Mouse (Mus musculus) cerebellum, postnatal 36 days (tissue): Measurements from ENCODE around the gene Usp11.
A peak's percentile ranks its signal among the peaks of the same experiment; 100 is the strongest.
"Not testable (repeated sequence)": the region's sequence is repeated elsewhere in the genome, so short reads cannot be mapped to it uniquely, and the experiment has no call there.

Experiments
- DNase-seq, 2 experiments: peaks; one replicate each; pipeline ENCODE4 v3.0.0; 2021 to 2022; ENCODE audit warnings: mixed read lengths in 2 of 2

Gene Usp11

DNA sequence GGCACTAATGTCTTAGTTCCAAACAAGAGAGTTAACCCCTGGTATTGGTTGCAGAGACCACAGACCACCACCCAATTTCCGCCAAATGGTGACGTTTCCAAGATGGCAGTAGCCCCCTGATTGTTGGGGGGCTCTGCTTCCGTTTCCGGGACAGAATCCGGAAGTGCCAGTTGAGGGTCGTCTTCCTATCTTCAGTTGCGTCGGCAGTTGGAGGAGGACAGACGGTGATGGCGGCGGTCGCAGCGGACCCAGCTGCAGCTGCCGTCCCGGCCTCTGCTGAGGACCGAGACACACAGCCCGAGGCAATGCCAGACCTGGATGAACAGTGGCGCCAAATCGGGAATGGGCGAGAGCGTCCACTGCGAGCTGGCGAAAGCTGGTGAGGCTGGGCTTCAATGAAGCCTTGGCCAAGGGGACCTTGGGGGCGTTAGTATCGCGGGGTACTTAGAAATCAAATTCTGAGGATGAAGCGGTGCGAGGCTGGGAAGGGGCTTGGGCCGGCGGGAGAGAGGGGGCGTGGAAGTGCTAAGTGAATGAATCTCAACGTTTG, at the start of gene Usp11:
Gene Usp11 (plus strand): TSS at position 166 of the 550 bp plus-strand sequence.
- DNase-seq, result peak; percentile 38

DNA sequence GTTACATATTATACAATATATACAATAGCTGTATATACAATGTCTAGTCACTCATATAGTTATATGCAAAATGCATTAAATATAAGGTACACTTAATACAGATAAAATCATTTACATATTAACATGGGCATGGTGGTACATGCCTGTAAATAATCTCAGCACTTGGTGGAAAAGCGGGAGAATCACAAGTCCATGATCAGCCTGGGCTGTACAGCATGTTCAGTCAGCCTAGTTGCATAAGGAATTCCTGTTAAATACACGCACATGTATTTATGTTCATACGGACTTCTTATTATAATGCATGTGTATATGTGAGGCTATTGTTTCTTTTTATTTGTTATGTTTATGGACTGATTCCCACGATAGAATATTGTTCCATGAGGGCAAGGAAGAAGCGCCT, 46.1 kb upstream of the Usp11 start:
- no peak for DNase-seq

DNA sequence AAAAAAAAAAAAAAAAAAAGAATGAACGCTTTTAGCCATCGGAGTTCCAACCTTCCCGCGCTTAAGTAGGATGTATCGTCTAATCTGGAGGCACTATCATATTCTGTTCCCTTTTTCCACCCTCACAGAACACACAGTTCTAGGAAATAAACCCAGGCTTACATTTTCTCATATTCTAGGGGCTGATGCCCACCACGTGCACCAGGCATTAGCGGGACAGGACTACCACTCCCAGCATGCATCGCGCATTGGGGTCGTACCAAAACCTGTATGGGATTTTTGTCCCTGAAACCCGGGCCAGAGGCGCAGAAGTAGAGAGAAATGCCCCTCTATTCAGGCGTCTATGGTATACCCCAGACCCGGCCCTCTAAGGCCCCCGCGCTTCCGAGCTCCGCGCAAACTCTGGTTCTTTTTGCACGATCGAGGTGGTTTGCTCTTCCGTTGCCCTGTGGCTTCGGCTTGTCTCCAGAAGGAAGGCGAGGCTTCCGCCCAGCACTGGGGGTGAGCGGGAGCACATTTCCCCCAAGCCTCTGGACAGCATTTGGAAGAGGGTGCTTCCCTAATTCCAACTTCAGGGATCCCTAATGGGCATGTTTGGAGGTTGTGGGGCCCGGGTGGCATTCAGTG, 45.6 kb upstream of the Usp11 start, which contains the start of gene Uba1:
Gene Uba1 (plus strand): TSS at position 301 of the 627 bp plus-strand sequence.
- peak; percentile 75 to 77 for DNase-seq

DNA sequence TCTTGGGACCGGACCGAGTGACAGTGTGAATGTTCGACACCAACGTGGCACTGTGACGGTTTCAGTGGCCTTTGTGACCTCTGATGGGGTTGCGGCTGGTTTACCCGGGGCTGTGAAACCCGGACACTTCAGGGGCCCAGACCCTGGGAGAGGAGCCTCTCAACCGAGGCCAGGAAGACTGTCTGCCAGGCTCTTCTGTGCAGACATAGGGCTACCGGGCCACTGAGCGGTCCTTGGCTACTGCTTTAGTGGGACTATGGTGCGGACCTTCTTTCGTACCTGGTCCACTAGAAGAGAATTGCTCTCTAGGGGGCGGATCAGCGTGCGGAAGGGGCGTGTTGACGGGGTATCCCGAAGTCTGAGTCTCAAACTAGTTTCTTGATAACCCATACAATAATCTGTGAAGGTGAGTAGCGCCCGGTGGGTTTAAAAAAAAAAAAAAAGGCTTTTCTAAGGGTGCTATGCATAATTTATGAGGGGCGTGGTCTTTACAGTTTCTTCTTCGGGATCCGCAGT, 44.8 kb upstream of the Usp11 start:
- no peak for DNase-seq

DNA sequence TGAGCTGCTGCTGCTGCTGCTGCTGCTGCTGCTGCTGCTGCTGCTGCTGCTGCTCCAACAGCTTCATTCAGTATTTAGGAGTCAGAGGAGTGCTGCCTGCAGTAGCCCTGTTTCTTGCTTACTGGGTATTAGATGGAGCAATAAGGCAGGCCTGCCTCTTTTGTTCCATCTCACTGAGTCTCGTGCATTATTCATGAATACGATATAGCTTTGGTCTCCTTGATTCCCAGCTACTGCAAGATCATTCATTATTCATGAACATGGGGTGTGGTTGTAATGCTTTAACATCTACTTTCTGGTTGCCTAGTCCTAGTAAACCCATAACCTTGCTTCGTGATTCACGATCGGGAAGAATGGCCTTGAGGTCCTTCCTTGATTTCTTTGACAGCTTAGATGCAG, 41.4 kb upstream of the Usp11 start:
- no peak for DNase-seq

DNA sequence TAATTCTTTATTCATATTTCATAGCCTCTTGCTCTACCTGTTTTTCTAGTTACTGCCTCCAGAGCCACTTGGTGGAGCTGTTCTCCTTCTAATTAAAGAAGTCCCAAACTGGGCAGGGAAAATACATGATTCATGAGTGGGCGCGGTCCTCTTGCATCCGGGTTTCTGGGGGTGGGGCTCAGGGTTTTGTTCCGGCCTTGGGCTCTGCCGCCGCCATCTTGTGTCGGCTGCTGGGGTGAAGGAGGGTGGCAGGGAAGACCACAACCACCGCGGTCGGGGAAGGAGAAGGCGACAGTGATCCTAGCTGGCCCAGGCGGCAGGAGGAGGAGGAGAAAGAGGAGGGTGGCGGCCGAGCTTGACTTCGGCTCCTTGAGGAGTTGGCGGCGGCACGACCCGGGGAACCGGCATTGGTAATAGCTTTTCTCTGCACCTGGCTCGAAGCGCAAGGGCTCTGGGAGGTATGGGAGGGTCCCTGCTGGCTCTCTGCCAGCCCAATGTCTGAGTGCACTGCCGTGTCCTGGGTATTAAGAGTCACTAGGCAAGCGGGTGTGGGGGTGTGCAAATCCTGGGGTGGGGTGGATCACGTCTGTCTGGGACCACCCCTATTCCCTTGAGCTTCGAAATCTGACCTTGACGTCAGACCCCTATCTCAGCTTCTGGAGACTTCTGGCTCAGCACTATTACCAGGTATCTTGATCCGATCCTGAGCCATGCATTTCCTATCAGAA, 40.8 kb upstream of the Usp11 start:
- DNase-seq, result peak; percentile 80 to 81

DNA sequence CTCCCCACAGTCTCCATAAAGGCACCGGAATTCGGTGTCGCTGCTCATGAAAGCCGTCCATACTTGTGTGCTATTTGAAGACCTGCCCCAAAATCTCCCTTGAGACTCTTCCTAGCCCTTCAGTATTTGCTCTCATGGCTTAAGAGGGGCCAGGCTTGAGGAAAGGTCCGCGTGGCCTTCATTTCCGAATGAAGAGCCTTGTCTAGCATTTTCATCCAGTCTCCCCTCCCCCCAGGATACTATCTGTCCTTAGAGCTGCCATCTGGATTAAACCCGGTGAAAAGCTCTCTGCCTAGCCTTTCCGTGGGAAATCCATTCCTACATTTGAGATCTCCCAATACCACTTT, 40.3 kb upstream of the Usp11 start:
- DNase-seq, result peak in 1 of 2 experiments; percentile 17

DNA sequence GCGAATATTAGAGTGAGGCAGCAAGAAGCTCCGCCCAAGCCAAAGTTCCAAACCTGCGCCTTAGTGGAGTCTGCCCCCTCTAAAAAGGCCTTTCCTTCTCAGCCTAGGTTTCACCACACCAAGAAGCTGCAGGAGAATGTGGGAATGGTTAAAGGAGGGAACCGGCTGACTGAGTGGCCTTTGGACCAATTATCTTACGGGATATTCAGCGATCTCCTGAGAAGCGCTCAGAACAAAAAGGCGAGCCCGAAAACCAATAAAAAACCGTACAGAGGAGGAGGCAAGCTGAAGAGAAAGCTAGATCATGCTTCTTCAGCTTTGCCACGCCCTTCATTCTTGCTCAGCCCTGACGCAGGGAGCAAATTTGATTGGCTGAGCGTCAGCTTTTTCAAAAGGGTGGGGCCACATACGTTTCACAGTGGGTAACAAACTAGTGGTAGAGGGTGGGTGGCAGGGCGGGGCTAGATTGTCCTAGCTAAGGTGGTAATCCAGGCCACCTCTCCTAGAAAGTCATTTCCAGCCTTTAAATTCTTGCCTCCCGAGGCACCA, 16.1 kb upstream of the Usp11 start, which contains the start of gene Cdk16:
Gene Cdk16 (plus strand): TSS at position 436 of the 549 bp plus-strand sequence.
- peak; percentile 80 to 81 for DNase-seq

DNA sequence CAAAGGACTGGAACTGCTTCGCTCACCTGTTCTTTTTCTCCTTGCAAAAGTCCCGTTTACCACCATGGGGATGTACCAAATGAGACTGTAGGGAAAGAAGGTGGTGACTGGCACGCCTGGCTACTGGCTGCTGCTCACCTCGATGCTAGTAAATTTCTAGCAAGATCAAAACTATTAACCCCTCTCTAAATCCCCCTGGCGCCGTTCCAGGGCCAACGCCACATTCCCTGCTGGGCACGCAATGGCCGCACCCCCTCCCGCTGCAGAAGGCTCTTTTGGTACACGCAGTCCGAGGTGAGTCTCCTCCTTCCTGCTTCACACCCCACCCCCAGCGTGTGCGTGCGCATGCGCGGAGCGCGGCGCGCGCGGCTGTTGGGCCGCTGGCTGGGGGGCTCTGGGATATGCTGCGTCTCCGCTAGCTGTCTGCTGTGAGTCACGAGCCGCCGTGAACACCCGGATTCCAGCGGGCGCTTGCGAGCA, 15.6 kb upstream of the Usp11 start:
- DNase-seq, result peak; percentile 76 to 83

DNA sequence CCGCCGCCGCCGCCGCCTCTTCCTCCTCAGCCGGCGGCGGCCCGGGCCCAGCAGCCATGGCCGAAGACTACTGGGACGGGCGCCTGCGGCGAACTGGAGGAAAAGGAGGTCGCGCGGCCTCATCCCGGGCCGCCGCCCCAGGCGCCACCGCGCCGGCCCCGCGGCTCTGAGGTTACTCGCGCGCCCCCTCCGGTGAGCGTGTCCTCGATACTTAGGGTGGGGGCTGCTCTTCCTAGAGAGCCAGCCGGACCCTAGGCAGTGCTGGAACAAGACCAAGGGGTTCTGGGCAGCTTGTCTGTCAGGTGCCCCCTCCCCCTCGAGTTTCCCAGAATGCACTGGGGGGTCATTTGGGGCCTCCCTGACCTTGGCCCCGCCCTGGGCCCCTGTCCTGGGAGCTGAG, 15.1 kb upstream of the Usp11 start:
- DNase-seq, result peak; percentile 58 to 67

DNA sequence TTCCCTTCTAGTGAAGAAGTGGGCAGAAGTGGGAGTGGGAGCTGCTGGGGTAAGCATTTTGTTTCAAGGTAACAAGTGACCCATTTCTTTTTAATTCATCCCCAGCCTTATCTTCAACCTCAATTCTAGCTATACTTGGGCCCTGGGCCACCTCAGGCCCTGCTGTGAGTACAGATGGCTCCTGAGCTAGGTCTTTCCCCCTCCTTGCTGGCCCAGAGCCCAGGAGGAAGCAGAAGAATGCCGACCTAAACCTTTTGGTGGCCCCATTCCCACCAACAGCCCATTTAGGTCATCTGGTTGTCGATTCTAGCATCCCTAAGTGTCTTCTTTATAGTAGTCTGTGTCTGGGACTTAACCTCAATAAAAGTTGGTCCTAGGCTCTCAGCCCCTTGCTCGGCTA, 12.1 kb upstream of the Usp11 start:
- DNase-seq, result peak; percentile 72 to 75

DNA sequence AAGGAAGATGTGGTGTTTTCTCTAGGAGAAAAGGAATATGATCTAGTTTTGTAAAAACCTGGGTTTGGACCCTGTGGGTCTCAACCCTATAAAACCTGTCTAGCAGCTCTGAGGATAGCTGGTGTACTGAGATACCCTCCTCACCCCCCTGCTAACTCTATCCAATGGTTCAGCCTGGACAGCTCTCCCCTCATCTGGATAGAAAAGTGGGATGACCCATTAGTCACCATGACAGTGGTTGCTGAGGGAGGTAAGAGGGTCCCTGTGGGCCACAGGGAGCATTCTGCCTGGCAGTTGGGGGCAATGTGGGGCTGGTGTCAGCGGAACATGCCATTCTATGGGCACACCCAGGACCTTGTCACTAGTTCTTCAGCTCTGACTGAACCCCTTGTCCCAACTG, 11.1 kb upstream of the Usp11 start:
- no peak for DNase-seq

DNA sequence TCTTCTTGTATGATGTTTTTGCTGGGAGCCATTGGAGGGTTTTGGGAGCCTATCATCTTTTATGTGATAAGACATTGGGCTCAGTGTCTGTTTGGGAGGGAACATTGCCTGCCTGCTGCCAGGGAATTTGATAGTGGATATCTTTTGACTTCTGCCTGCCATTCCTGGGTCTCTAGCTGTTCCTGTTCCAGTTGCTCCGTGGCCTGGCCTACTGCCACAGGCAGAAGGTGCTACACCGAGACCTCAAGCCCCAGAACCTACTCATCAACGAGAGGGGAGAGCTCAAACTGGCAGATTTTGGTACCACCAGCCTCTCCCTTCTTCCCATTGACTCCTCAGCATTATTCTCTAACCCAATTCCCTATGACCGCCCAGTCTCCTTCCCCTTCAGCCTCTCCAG, 7.9 kb upstream of the Usp11 start:
- DNase-seq, result no peak

DNA sequence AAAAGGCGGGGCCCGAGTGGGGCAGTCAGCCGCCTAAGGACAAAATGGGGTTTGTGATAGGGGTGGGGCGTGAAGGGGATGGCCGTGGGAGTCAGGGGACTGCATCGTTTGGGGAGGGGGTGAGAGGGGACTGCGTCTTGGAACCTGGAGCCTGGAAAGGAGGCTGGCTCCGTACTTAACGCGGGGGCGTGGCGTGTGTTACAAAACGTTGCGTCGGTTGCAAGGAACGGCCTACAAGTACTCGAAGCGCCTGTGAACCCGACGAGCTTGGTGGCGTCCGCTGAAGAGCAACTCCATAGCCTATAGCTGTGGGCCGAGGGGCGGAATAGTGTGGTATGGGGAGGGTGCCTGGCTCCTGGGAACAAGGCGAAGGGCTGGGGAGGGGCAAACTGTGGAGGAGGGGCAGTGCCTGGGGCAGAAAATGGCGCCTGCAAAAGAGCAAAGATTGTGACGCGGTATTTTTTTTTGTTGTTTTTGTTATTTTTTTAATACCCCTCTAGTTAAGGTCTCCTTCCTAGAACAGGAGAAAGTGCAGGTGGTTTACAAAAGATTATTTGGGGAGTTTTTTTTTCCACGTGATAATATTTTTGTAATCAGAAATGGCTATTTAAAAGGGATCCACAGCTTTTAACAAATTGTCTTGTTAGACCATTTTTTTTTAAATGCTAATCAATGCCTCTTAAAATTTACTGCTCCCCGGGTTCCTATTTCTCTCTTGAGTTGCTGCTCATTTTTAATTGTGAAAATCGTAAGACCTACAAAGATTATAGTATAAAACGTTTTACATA, 783 bp downstream of the Usp11 start:
- peak; percentile 77 to 80 for DNase-seq

DNA sequence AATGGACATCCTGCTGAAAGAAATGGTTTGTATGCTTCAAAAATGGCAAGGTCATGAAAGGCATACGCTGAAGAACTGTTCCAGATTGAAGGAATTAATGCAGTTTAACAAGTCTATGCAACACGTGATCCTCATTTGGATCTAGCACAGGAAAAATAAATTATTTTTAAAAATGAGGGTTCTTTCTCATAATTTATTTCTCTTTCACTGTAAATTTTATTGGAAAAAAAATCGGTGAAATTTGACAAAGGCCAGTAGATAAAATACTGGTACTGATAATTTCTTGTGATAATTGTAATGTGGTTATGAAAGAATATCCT, 1.3 kb downstream of the Usp11 start:
- no peak for DNase-seq

DNA sequence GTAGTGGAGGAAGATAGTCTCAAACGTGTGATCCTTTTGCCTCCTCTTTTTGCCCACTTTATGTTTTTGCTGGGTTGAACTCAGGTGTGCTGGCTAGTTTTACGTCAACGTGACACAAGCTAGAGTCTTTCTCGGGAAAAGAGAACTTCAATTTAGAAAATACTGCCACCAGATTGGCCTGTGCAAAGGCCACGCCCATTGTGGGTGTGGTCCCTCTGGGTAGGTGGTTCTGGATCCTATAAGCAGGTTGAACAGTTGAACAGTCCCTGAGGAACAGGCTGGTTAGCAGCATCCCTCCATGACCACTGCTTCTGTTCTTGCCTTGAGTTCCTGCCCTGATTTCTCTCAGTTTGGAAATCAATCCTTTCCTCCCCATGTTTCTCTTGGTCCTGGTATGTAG, 25.0 kb downstream of the Usp11 start:
- DNase-seq, result no peak

DNA sequence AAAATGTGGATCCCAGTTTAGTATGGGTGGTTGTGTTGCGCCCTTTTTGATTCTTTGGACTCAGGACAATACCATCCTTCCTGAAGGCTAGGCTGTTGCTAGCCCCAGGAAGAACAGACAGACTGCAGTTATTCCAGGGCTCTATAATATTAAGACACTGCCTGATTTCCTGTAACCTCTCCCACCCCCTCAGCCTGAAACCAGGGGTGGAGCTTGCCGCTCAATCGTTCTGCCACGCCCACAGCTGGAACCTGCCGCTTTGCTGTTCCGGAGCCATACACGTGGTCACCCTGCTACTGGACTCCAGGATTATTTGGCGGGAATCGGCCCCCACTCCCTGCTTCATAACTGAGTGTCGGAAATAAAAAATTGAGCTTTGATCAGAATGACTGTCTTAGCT, 26.3 kb downstream of the Usp11 start:
- not testable (repeated sequence) for DNase-seq

DNA sequence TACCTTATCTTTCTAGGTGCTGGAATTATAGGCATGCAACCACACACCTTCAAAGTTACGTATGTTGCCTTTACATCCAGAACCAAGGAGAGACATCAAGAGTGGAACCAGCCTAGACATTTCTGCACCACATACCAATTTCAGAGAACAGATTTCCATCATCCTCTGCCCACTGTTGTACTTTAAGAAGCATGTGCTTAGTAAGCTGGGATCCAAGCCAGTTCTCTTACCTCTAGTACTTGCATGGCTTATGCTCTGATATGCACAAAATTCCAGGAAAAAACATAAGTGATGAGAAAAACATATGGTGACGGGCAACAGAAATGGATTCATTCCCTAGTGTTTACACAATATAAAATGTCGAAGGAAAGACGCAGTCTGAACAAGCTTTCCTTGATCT, 32.8 kb downstream of the Usp11 start:
- no peak for DNase-seq

DNA sequence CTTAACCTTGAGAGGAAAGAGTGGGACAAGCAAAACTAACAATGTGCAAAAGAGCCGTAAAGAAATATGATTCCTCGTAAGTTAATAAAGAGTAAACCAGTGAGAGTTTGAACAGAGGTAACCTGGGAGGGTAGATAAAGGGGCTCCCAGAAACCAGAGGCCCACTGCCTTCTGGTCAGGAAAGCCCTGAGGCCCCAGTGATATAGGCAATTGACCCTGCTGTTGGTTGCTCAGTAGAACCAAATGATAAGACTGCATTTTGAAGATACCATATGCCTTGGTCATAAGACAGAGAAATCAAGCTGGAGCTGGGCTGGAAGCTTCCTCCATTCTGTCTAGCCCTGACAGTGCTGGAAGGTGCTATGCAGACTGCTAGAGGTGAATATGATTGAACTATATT, 45.1 kb downstream of the Usp11 start:
- DNase-seq, result no peak

DNA sequence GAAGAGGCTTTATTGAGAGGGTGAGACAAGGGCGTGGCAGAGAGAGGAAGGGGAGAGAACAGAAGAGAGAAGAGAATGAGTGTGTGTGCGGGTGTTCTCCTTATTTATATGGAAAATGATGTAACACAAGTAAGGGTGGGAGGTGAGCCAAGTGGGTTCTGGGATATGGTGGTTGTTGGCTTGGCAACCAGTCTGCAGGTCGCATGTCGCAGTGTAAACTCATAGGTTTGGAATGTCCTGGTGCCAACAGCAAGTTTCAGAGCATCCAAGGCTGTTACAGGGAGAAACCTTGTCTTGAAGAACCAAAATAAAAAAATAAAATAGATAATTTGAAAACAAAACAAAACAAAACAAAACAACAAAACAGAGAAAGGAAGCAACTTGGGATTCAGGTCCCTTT, 57.5 kb downstream of the Usp11 start:
- no peak for DNase-seq
